Comparison of ENCODE assay signal across 35 mouse cellular contexts in genomic region chr6:85219706-85220105, GRCm38 (mm10). TPM values are rescaled to one million over a fixed set of nuclear protein-coding genes. Genes with fewer than 3 reads are reported as not detected.
DNase-seq lines count a peak whose midpoint lies in the region; ATAC-seq and TF ChIP-seq lines count a peak whose summit lies in the region.
"Had no signal": no experiment of that assay in that cellular context is flagged by ENCODE, and none has a peak within 500 bp of the region (broad histone marks: within the 10 kb centered on the region; RNA-seq: fewer than 3 reads in every experiment).

No protein-coding gene starts in this region.

- H3K9me3 ChIP-seq in forebrain, embryonic 15.5 days = no peaks in the 10 kb centered on the region
- no peaks in the 10 kb centered on the region for H3K9me3 ChIP-seq in forebrain, postnatal 0 days (ENCODE audit: low read length)
- H3K9me3 ChIP-seq in hindbrain, embryonic 10.5 days = no peaks in the 10 kb centered on the region
- H3K9me3 ChIP-seq in hindbrain, embryonic 16.5 days (ENCODE audit: control insufficient read depth, low read length) = no peaks in the 10 kb centered on the region
- no peaks in the 10 kb centered on the region for H3K9me3 ChIP-seq in midbrain, embryonic 10.5 days (replicated peaks)
- no peaks in the 10 kb centered on the region for H3K9me3 ChIP-seq in midbrain, embryonic 14.5 days (ENCODE audit: control insufficient read depth, low read length)
- H3K9me3 ChIP-seq in embryonic facial prominence, embryonic 10.5 days = no peaks in the 10 kb centered on the region
- H3K9me3 ChIP-seq: heart, embryonic 12.5 days; hindbrain, embryonic 15.5 days; kidney, embryonic 15.5 days; limb, embryonic 15.5 days; liver, embryonic 13.5 days; megakaryocyte, embryonic 14.5 days; midbrain, embryonic 15.5 days; neural tube, embryonic 15.5 days had no signal

- TF ChIP-seq CTCF in forebrain, postnatal 0 days (IDR thresholded peaks at IDR 0.05; ENCODE audit: low read depth) = no peak

- DNase-seq in forebrain, postnatal 0 days = no peak
- DNase-seq in hindbrain, embryonic 10.5 days (ENCODE audit: low spot score) = no peak
- no peak for DNase-seq in midbrain, embryonic 10.5 days (ENCODE audit: low spot score)
- DNase-seq in midbrain, embryonic 14.5 days = no peak
- DNase-seq in embryonic facial prominence, embryonic 10.5 days (ENCODE audit: low spot score) = no peak
- no peak for DNase-seq in gastrocnemius, postnatal 10 days
- DNase-seq: cerebellum, adult 11-12 months; cerebellum, adult 9-11 months; gastrocnemius, postnatal 36 days; heart, adult 18-20 months; kidney, adult 18-20 months; kidney, postnatal 25 days; left cerebral cortex, postnatal 4 days; liver, embryonic 13.5 days; lung, adult 18-20 months; lung, postnatal 4 days; retina, postnatal 1 day; thymus, adult 2 months had no signal

- peak overlapping the region; percentile 93 for H3K27ac ChIP-seq in forebrain, embryonic 15.5 days (replicated peaks)
- no peak overlapping the region for H3K27ac ChIP-seq in forebrain, postnatal 0 days (ENCODE audit: low read depth, low read length)
- peak overlapping the region; percentile 73; the same call in 1 of the 2 replicates for H3K27ac ChIP-seq in hindbrain, embryonic 10.5 days
- H3K27ac ChIP-seq in hindbrain, embryonic 16.5 days (ENCODE audit: low read depth, low read length) = no peak overlapping the region
- H3K27ac ChIP-seq in midbrain, embryonic 10.5 days (replicated peaks) = 0 out of 2 replicates have a peak overlapping the region, but pooled peaks have one; percentile 60
- no peak overlapping the region for H3K27ac ChIP-seq in midbrain, embryonic 14.5 days (replicated peaks; ENCODE audit: low read depth, low read length)
- H3K27ac ChIP-seq in embryonic facial prominence, embryonic 10.5 days (replicated peaks) = peak overlapping the region; percentile 77
- H3K27ac ChIP-seq: kidney, embryonic 15.5 days; limb, embryonic 15.5 days; liver, embryonic 13.5 days; midbrain, embryonic 15.5 days; neural tube, embryonic 15.5 days had no signal

- H3K4me1 ChIP-seq in forebrain, embryonic 15.5 days = peaks cover 64% of the 10 kb centered on the region
- H3K4me1 ChIP-seq in forebrain, postnatal 0 days (ENCODE audit: insufficient read depth) = peaks cover 9% of the 10 kb centered on the region; the same call in 1 of the 2 replicates
- peaks cover 68% of the 10 kb centered on the region for H3K4me1 ChIP-seq in hindbrain, embryonic 10.5 days (replicated peaks)
- H3K4me1 ChIP-seq in hindbrain, embryonic 16.5 days (ENCODE audit: control insufficient read depth, insufficient read depth, low read depth, low read length) = no peaks in the 10 kb centered on the region
- peaks cover 62% of the 10 kb centered on the region for H3K4me1 ChIP-seq in midbrain, embryonic 10.5 days
- 0 out of 2 replicates have a peak, but pooled peaks cover 7% of the 10 kb centered on the region for H3K4me1 ChIP-seq in midbrain, embryonic 14.5 days (ENCODE audit: control insufficient read depth, insufficient read depth, low read length)
- peaks cover 67% of the 10 kb centered on the region for H3K4me1 ChIP-seq in embryonic facial prominence, embryonic 10.5 days
- H3K4me1 ChIP-seq: heart, embryonic 12.5 days; liver, embryonic 13.5 days; megakaryocyte, embryonic 14.5 days had no signal

- no peak overlapping the region for H3K4me2 ChIP-seq in forebrain, embryonic 15.5 days (replicated peaks)
- H3K4me2 ChIP-seq in forebrain, postnatal 0 days (ENCODE audit: low read depth) = no peak overlapping the region
- no peak overlapping the region for H3K4me2 ChIP-seq in hindbrain, embryonic 16.5 days (ENCODE audit: low read length)
- H3K4me2 ChIP-seq in midbrain, embryonic 14.5 days (ENCODE audit: low read length) = no peak overlapping the region
- H3K4me2 ChIP-seq: heart, embryonic 12.5 days; hindbrain, embryonic 15.5 days; kidney, embryonic 15.5 days; limb, embryonic 15.5 days; liver, embryonic 13.5 days; midbrain, embryonic 15.5 days; neural tube, embryonic 15.5 days had no signal

- H3K36me3 ChIP-seq in forebrain, embryonic 15.5 days = no peaks in the 10 kb centered on the region
- no peaks in the 10 kb centered on the region for H3K36me3 ChIP-seq in forebrain, postnatal 0 days (ENCODE audit: insufficient read depth)
- no peaks in the 10 kb centered on the region for H3K36me3 ChIP-seq in hindbrain, embryonic 10.5 days
- H3K36me3 ChIP-seq in hindbrain, embryonic 16.5 days (ENCODE audit: control insufficient read depth, insufficient read depth, low read length) = no peaks in the 10 kb centered on the region
- H3K36me3 ChIP-seq in midbrain, embryonic 10.5 days = no peaks in the 10 kb centered on the region
- no peaks in the 10 kb centered on the region for H3K36me3 ChIP-seq in midbrain, embryonic 14.5 days (ENCODE audit: control insufficient read depth, insufficient read depth, low read length)
- H3K36me3 ChIP-seq in embryonic facial prominence, embryonic 10.5 days (replicated peaks) = no peaks in the 10 kb centered on the region
- H3K36me3 ChIP-seq: heart, embryonic 12.5 days; hindbrain, embryonic 15.5 days; kidney, embryonic 15.5 days; limb, embryonic 15.5 days; liver, embryonic 13.5 days; midbrain, embryonic 15.5 days; neural tube, embryonic 15.5 days had no signal

- no peak overlapping the region for H3K4me3 ChIP-seq in forebrain, embryonic 15.5 days
- no peak overlapping the region for H3K4me3 ChIP-seq in forebrain, postnatal 0 days (ENCODE audit: low read depth, low read length)
- no peak overlapping the region for H3K4me3 ChIP-seq in hindbrain, embryonic 10.5 days
- no peak overlapping the region for H3K4me3 ChIP-seq in hindbrain, embryonic 16.5 days (ENCODE audit: low read length)
- H3K4me3 ChIP-seq in midbrain, embryonic 10.5 days = no peak overlapping the region
- no peak overlapping the region for H3K4me3 ChIP-seq in midbrain, embryonic 14.5 days (replicated peaks; ENCODE audit: low read depth, low read length)
- H3K4me3 ChIP-seq in embryonic facial prominence, embryonic 10.5 days = no peak overlapping the region
- H3K4me3 ChIP-seq: erythroblast, embryonic 14.5 days; heart, embryonic 12.5 days; hindbrain, embryonic 15.5 days; kidney, embryonic 15.5 days; limb, embryonic 15.5 days; liver, embryonic 13.5 days; megakaryocyte, embryonic 14.5 days; midbrain, embryonic 15.5 days; neural tube, embryonic 15.5 days had no signal

- WGBS in forebrain, embryonic 15.5 days = 90% methylated on average over 11 of the region's 11 CpGs
- 87% methylated on average over 11 of the region's 11 CpGs for WGBS in forebrain, postnatal 0 days
- 93% methylated on average over 11 of the region's 11 CpGs for WGBS in hindbrain, embryonic 10.5 days
- WGBS in hindbrain, embryonic 16.5 days = 92% methylated on average over 11 of the region's 11 CpGs
- 95% methylated on average over 11 of the region's 11 CpGs for WGBS in midbrain, embryonic 10.5 days
- 96% methylated on average over 11 of the region's 11 CpGs for WGBS in midbrain, embryonic 14.5 days
- WGBS in embryonic facial prominence, embryonic 10.5 days = 94% methylated on average over 11 of the region's 11 CpGs

- no peak overlapping the region for H3K9ac ChIP-seq in forebrain, embryonic 15.5 days (replicated peaks)
- H3K9ac ChIP-seq in forebrain, postnatal 0 days = no peak overlapping the region
- H3K9ac ChIP-seq in hindbrain, embryonic 16.5 days (ENCODE audit: low read depth, low read length) = no peak overlapping the region
- no peak overlapping the region for H3K9ac ChIP-seq in midbrain, embryonic 14.5 days (replicated peaks; ENCODE audit: low read length)
- H3K9ac ChIP-seq: heart, embryonic 12.5 days; hindbrain, embryonic 15.5 days; kidney, embryonic 15.5 days; limb, embryonic 15.5 days; liver, embryonic 13.5 days; midbrain, embryonic 15.5 days; neural tube, embryonic 15.5 days had no signal

- no peaks in the 10 kb centered on the region for H3K27me3 ChIP-seq in forebrain, embryonic 15.5 days
- no peaks in the 10 kb centered on the region for H3K27me3 ChIP-seq in forebrain, postnatal 0 days (ENCODE audit: insufficient read depth, low read length)
- peaks cover 46% of the 10 kb centered on the region for H3K27me3 ChIP-seq in hindbrain, embryonic 10.5 days (ENCODE audit: insufficient read depth, poor library complexity, severe bottlenecking)
- no peaks in the 10 kb centered on the region for H3K27me3 ChIP-seq in hindbrain, embryonic 16.5 days (replicated peaks; ENCODE audit: control insufficient read depth, insufficient read depth, low read length)
- peaks cover 15% of the 10 kb centered on the region; the same call in 1 of the 2 replicates for H3K27me3 ChIP-seq in midbrain, embryonic 10.5 days (ENCODE audit: low read depth, poor library complexity, severe bottlenecking)
- H3K27me3 ChIP-seq in midbrain, embryonic 14.5 days (ENCODE audit: control insufficient read depth, insufficient read depth, low read length) = no peaks in the 10 kb centered on the region
- H3K27me3 ChIP-seq in embryonic facial prominence, embryonic 10.5 days (replicated peaks; ENCODE audit: low read depth, poor library complexity, severe bottlenecking) = peaks cover 22% of the 10 kb centered on the region; the same call in 1 of the 2 replicates
- H3K27me3 ChIP-seq: kidney, embryonic 15.5 days; limb, embryonic 15.5 days; liver, embryonic 13.5 days; midbrain, embryonic 15.5 days; neural tube, embryonic 15.5 days had no signal

- no peak for ATAC-seq in forebrain, embryonic 15.5 days (replicated peaks)
- ATAC-seq in forebrain, postnatal 0 days = no peak
- no peak for ATAC-seq in hindbrain, embryonic 16.5 days
- no peak for ATAC-seq in midbrain, embryonic 14.5 days (ENCODE audit: low FRiP score, low TSS enrichment)
- ATAC-seq: CD4-positive, CD25-positive, alpha-beta regulatory T cell, adult 4 months; lung, postnatal 0 days; midbrain, embryonic 15.5 days had no signal

RNA-seq across cellular contexts. Expression of gene Emx1, which starts 32.5 kb away (rescaled TPM):
- 68.9 and 78.8 TPM in 2 replicates for polyA plus RNA-seq in forebrain, embryonic 15.5 days (2015; fragmentation: Nextera tagmentation; extraction: Ambion mirVana)
- 25.7 and 41.6 TPM in 2 replicates for total RNA-seq in forebrain, postnatal 0 days (2014; rRNA removed)
- polyA plus RNA-seq in forebrain, postnatal 0 days (2015; fragmentation: Nextera tagmentation; extraction: Ambion mirVana) = 28.8 and 41.0 TPM in 2 replicates
- 0.52 and 1.0 TPM in 2 replicates for polyA plus RNA-seq in hindbrain, embryonic 10.5 days (2016; fragmentation: Nextera tagmentation; extraction: Ambion mirVana)
- 1.1 TPM in 1 of 2 replicates, not detected in the other for polyA plus RNA-seq in hindbrain, embryonic 16.5 days (2015; fragmentation: Nextera tagmentation; extraction: Ambion mirVana)
- polyA plus RNA-seq in midbrain, embryonic 10.5 days (2016; fragmentation: Nextera tagmentation; extraction: Ambion mirVana) = 2.2 and 3.5 TPM in 2 replicates
- polyA plus RNA-seq in midbrain, embryonic 14.5 days (2014; fragmentation: Nextera tagmentation; extraction: Ambion mirVana) = 1.1 and 1.6 TPM in 2 replicates
- polyA plus RNA-seq in embryonic facial prominence, embryonic 10.5 days (2016; fragmentation: Nextera tagmentation; extraction: Ambion mirVana) = 2.6 and 2.9 TPM in 2 replicates
- total RNA-seq in gastrocnemius, postnatal 10 days (2021) = not detected
- total RNA-seq: adrenal gland, postnatal 14 days; gastrocnemius, adult 18-20 months; gastrocnemius, postnatal 36 days; heart, adult 18-20 months; hematopoietic stem cell, adult 5-6 weeks had no signal
- polyA plus RNA-seq: CD4-positive, CD25-positive, alpha-beta regulatory T cell, adult 4 months; erythroblast, embryonic 14.5 days; heart, embryonic 12.5 days; heart, postnatal 0 days; intestine, embryonic 14.5 days; liver, embryonic 13.5 days; lung, postnatal 0 days; neural tube, embryonic 15.5 days had no signal

Comparison
In these comparisons a context has a peak if more than half of its experiments do, and no peak if none do; other contexts are left out.
1. H3K27ac ChIP-seq: peak in forebrain, embryonic 15.5 days (single experiment), hindbrain, embryonic 10.5 days (single experiment), midbrain, embryonic 10.5 days (single experiment) and embryonic facial prominence, embryonic 10.5 days (single experiment); none in forebrain, postnatal 0 days (single experiment), hindbrain, embryonic 16.5 days (single experiment) and midbrain, embryonic 14.5 days (single experiment).